Mouse (Mus musculus) small intestine, adult 2 months (tissue): ENCODE data around the gene Wwtr1. TPM values are rescaled to one million over a fixed set of nuclear protein-coding genes. Genes with fewer than 3 reads are reported as not detected.

Experiments used
- H3K27ac ChIP-seq: fragments of 200-500 bp; 2 replicates; pipeline ENCODE4 v1.5.1; 2012; ENCODE audit warnings: low read depth, low read length, control low read depth, inconsistent platforms; ENCODE audit not compliant: insufficient read depth
- H3K27me3 ChIP-seq: fragments of 200-500 bp; 2 replicates; pipeline ENCODE4 v1.6.1; 2012; ENCODE audit warnings: mild to moderate bottlenecking, moderate library complexity, low read length, inconsistent platforms; ENCODE audit not compliant: control insufficient read depth, insufficient read depth
- H3K36me3 ChIP-seq: fragments of 200-500 bp; 2 replicates; pipeline ENCODE4 v1.6.1; 2012; ENCODE audit warnings: mild to moderate bottlenecking, low read length, control low read depth, inconsistent platforms; ENCODE audit not compliant: control insufficient read depth, insufficient read depth
- H3K4me1 ChIP-seq: fragments of 200-500 bp; 2 replicates; pipeline ENCODE4 v1.6.1; 2012; ENCODE audit warnings: low read length, inconsistent platforms, mixed read lengths; ENCODE audit not compliant: control insufficient read depth, insufficient read depth, insufficient read length
- H3K4me3 ChIP-seq: fragments of 200-500 bp; 2 replicates; pipeline ENCODE4 v1.5.1; 2012; ENCODE audit warnings: low read depth, mild to moderate bottlenecking, control low read depth, inconsistent platforms, low read length, moderate library complexity
- CTCF ChIP-seq: fragments of 200-500 bp; IDR thresholded peaks from 2 replicates; pipeline ENCODE4 v1.5.1; 2012; ENCODE audit warnings: low read depth, mild to moderate bottlenecking, control low read depth, inconsistent platforms, low read length, moderate library complexity, mixed read lengths; ENCODE audit not compliant: insufficient replicate concordance, insufficient read length; ENCODE audit errors: extremely low read depth
- POLR2A ChIP-seq: fragments of 200-500 bp; IDR thresholded peaks from 2 replicates; pipeline ENCODE4 v1.6.1; 2012; ENCODE audit warnings: low read depth, mild to moderate bottlenecking, control low read depth, inconsistent platforms, low read length, moderate library complexity
- whole genome bisulfite sequencing: fragments of 180-500 bp; shearing (Covaris S2); methylation state at CpG from one replicate; pipeline ENCODE4 v1.1.7; 2018; 5-methylcytosine and 5-hydroxymethylcytosine counted together
- polyA plus RNA-seq: library from polyadenylated mRNA; depleted of rRNA; stranded (reverse); fragments of >200 nt; gene quantifications from 2 replicates; pipeline ENCODE4 v1.2.3, GENCODE M21; 2012

Gene Wwtr1
- polyA plus RNA-seq, 1 experiment = 5.4 TPM

GRCm38 (mm10) chr3:57511816-57512586, 63.7 kb downstream of the Wwtr1 start:
- H3K4me1 ChIP-seq = 0 out of 2 replicates have a peak, but pooled peaks cover 2% of the 10 kb centered on the region
- no peak overlapping the region for H3K4me3 ChIP-seq
- WGBS = 65% methylated on average over 18 of the region's 18 CpGs
- no peaks in the 10 kb centered on the region for H3K36me3 ChIP-seq
- no peaks in the 10 kb centered on the region for H3K27me3 ChIP-seq
- no peak overlapping the region for H3K27ac ChIP-seq
- TF ChIP-seq POLR2A (no peak), CTCF (no peak)

GRCm38 (mm10) chr3:57509945-57510675, 65.6 kb downstream of the Wwtr1 start:
- 0 out of 2 replicates have a peak overlapping the region, but pooled peaks have one; percentile 35 for H3K27ac ChIP-seq
- H3K36me3 ChIP-seq = no peaks in the 10 kb centered on the region
- H3K4me3 ChIP-seq = no peak overlapping the region
- 64% methylated on average over 7 of the region's 7 CpGs for WGBS
- no peaks in the 10 kb centered on the region for H3K27me3 ChIP-seq
- H3K4me1 ChIP-seq = 0 out of 2 replicates have a peak, but pooled peaks cover 2% of the 10 kb centered on the region
- TF ChIP-seq POLR2A (no peak), CTCF (no peak)

DNA sequence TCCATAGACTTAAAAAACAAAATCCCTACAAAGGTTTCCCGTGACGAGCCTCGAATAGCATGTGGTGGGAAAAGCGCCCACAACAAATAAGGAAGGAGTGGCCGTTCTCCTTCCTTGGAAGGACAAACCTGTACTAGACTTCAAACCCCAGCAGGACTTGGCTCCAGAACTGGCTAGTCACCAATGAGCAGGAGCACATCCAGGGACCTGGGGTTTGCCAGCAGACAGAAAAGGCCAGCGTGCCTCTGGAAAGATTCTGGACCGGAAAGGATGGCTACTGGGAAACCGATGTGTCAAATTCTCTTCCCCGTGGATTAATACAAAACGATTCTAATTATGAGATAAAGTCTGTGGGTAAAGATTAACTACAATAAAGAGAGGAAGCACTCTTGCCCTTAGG, 69.7 kb downstream of the Wwtr1 start:
- no peaks in the 10 kb centered on the region for H3K27me3 ChIP-seq
- 47% methylated on average over 10 of the region's 10 CpGs for WGBS
- no peak overlapping the region for H3K27ac ChIP-seq
- H3K4me1 ChIP-seq = no peaks in the 10 kb centered on the region
- no peaks in the 10 kb centered on the region for H3K36me3 ChIP-seq
- TF ChIP-seq CTCF (no peak), POLR2A (no peak)
- H3K4me3 ChIP-seq = no peak overlapping the region

DNA sequence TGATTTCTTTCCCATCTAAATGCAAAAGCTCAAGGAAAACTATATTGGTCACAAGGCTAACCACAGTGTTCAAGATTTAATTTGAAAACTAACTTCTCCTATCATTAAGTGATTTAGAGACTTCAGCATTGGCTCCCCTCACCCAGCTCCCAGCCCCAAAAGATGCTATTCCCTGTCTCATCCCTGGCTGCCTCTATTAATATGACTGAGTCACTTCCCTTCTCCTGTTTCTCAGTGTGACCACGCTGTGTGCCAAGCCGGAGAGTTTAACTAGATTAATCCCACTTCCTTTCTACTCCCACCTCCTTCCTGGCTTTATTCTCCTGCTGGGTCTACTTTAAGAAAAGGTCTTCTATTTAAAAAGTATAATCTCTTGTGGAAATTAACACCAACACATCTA, 71.0 kb downstream of the Wwtr1 start:
- Histone ChIP-seq H3K27ac (no peak overlapping the region), H3K27me3 (no peaks in the 10 kb centered on the region), H3K4me3 (no peak overlapping the region), H3K4me1 (no peaks in the 10 kb centered on the region), H3K36me3 (no peaks in the 10 kb centered on the region)
- 78% methylated on average over 2 of the region's 2 CpGs for WGBS
- TF ChIP-seq CTCF (no peak), POLR2A (no peak)

DNA sequence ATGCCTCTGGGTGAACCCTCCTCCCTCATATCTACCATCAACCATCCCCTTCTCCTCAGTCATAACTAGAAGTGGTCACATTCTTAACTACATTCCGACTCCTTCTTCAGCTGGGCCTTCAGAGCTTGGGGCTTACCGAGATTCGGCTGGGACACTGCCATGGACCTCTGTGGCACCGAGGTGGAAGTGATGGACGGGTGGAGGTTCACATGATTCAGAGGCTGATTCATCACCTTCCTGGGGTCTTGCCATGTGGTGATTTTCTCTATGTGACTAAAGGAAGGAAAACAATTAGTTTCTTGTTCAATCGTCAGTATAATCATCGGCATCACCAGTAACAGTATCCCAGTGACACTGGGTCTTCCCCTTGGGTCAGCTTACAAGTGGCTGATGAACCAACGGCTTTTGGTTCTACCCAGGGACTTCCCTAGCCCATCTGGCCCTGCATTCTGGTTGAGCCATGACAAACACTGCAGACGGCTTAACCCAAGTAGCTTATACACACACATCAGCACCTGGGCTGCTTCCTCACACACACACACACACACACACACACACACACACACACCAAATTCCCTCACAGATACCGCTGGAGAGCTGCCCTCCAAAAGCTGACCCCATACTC, 74.0 kb downstream of the Wwtr1 start:
- 84% methylated on average over 10 of the region's 10 CpGs for WGBS
- no peaks in the 10 kb centered on the region for H3K4me1 ChIP-seq
- H3K27me3 ChIP-seq = no peaks in the 10 kb centered on the region
- no peaks in the 10 kb centered on the region for H3K36me3 ChIP-seq
- TF ChIP-seq POLR2A (no peak), CTCF (no peak)
- H3K4me3 ChIP-seq = no peak overlapping the region
- H3K27ac ChIP-seq = no peak overlapping the region

DNA sequence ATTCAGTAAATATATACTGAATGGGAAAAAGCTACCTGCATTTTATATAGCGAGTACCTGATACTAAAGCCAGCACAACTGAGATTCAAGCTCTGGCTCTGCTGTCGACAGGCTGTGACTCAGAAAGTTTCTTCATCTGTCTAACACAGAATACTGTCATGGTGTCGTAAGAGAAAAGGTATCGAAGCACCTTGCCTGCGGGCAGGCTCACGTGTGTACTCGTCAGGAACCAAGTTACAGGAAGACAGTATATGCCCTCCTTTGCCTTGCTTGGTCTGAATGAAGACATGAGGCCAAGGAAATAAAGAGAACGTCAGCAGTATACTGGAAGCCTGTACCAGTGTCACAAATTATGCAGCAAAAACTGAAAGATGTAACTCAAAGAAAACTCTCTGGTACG, 74.9 kb downstream of the Wwtr1 start:
- Histone ChIP-seq H3K36me3 (no peaks in the 10 kb centered on the region), H3K27me3 (no peaks in the 10 kb centered on the region), H3K4me3 (no peak overlapping the region), H3K27ac (no peak overlapping the region), H3K4me1 (no peaks in the 10 kb centered on the region)
- WGBS = 91% methylated on average over 9 of the region's 9 CpGs
- no peak for TF ChIP-seq CTCF
- TF ChIP-seq POLR2A = no peak

- Histone ChIP-seq H3K27me3 (no peaks in the 10 kb centered on the region), H3K4me3 (no peak overlapping the region), H3K27ac (no peak overlapping the region), H3K4me1 (no peaks in the 10 kb centered on the region), H3K36me3 (no peaks in the 10 kb centered on the region)
- 76% methylated on average over 1 of the region's 1 CpGs for WGBS
- no peak for TF ChIP-seq CTCF
- TF ChIP-seq POLR2A = no peak
Measured at GRCm38 (mm10) chr3:57497791-57498190, 77.9 kb downstream of the Wwtr1 start.
